Mouse (Mus musculus) lung, embryonic 14.5 days (tissue): ENCODE measurements around the gene Utp3. TPM values are rescaled to one million over a fixed set of nuclear protein-coding genes. Genes with fewer than 3 reads are reported as not detected.

Source experiments
- ATAC-seq: fragments of 200-750 bp; cut with Nextera tagmentation; 2 replicates; pipeline ENCODE4 v1.8.0; 2017; ENCODE audit warnings: mild to moderate bottlenecking, moderate TSS enrichment, moderate library complexity; ENCODE audit not compliant: insufficient read depth
- DNase-seq: peaks from one replicate; pipeline ENCODE4 v3.0.0-alpha.2; 2015
- H3K27ac ChIP-seq: fragments of 300-500 bp; sonication (generic); 2 replicates; pipeline ENCODE4 v1.5.1; 2014; ENCODE audit warnings: low read depth, mild to moderate bottlenecking, moderate library complexity
- H3K27me3 ChIP-seq: fragments of 300-500 bp; sonication (generic); 2 replicates; pipeline ENCODE4 v1.6.1; 2014; ENCODE audit warnings: low read length, control low read depth; ENCODE audit not compliant: insufficient read depth
- H3K36me3 ChIP-seq: fragments of 300-500 bp; sonication (generic); 2 replicates; pipeline ENCODE4 v1.6.1; 2014; ENCODE audit warnings: control low read depth; ENCODE audit not compliant: insufficient read depth
- H3K4me1 ChIP-seq: fragments of 300-500 bp; sonication (generic); 2 replicates; pipeline ENCODE4 v1.6.1; 2014; ENCODE audit warnings: antibody characterized with exemption, control low read depth; ENCODE audit not compliant: insufficient read depth
- H3K4me2 ChIP-seq: fragments of 300-500 bp; sonication (generic); 2 replicates; pipeline ENCODE4 v1.6.1; 2014; ENCODE audit warnings: mild to moderate bottlenecking
- H3K4me3 ChIP-seq: fragments of 300-500 bp; sonication (generic); 2 replicates; pipeline ENCODE4 v1.5.1; 2014; ENCODE audit warnings: low read depth, low read length
- H3K9ac ChIP-seq: fragments of 300-500 bp; sonication (generic); 2 replicates; pipeline ENCODE4 v1.6.1; 2014
- H3K9me3 ChIP-seq: fragments of 300-500 bp; sonication (generic); 2 replicates; pipeline ENCODE4 v1.6.1; 2016; ENCODE audit warnings: low read depth, low read length, control low read depth
- CTCF ChIP-seq: IDR thresholded peaks from 2 replicates; pipeline ENCODE4 v1.5.1; 2016; ENCODE audit warnings: antibody characterized with exemption, low read depth
- WGBS: fragments of 180-500 bp; shearing (Covaris S2); extraction: QIAGEN DNeasy Blood & Tissue Kit; methylation state at CpG from one replicate; pipeline ENCODE4 v1.1.7; 2014; 5-methylcytosine and 5-hydroxymethylcytosine counted together
- polyA plus RNA-seq: library from polyadenylated mRNA; unstranded; fragments of >200 nt; fragmentation: Nextera tagmentation; extraction: Ambion mirVana; gene quantifications from 2 replicates; pipeline ENCODE4 v1.2.1, GENCODE M21; 2014

The Utp3 gene
- polyA plus RNA-seq, 1 experiment from 2014 or later: 66.8 TPM

- H3K4me3 ChIP-seq: no peak overlapping the region
- H3K36me3 ChIP-seq: peaks cover 5% of the 10 kb centered on the region; the same call in 1 of the 2 replicates
- no peak overlapping the region for H3K4me2 ChIP-seq
- H3K4me1 ChIP-seq: peaks cover 4% of the 10 kb centered on the region; the same call in 1 of the 2 replicates
- H3K27me3 ChIP-seq: no peaks in the 10 kb centered on the region
- H3K27ac ChIP-seq: no peak overlapping the region
- no peak overlapping the region for H3K9ac ChIP-seq
- DNase-seq (peak; percentile 17), ATAC-seq (peak; percentile 68)
- H3K9me3 ChIP-seq: no peaks in the 10 kb centered on the region
- 51% methylated on average over 3 of the region's 3 CpGs for WGBS
- no peak for TF ChIP-seq CTCF
These were observed 21.5 kb downstream of the Utp3 start for GRCm38 (mm10) chr5:88575506-88576338.

DNA sequence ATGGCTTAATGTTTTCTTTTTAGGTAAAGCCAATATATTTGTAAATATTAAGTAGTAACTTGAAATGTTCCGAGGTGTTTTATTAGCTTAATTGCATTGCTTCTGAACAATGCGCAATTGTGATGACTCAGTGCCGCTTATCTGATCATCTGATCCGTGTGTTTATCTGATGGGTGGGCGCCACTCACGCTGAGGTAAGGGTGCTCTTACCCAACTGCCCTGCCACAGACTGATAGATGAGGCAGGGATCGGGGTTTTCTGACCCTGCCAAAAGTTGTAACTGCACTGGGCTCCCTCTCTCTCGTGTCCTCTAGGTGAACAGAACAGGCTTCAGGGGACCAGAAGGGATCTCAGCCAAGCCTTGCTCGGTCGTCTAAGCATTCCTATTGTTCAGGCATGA, 26.4 kb downstream of the Utp3 start:
- WGBS: 61% methylated on average over 10 of the region's 10 CpGs
- H3K9ac ChIP-seq: no peak overlapping the region
- H3K27me3 ChIP-seq: no peaks in the 10 kb centered on the region
- H3K27ac ChIP-seq: no peak overlapping the region
- no peak for TF ChIP-seq CTCF
- H3K4me2 ChIP-seq: no peak overlapping the region
- peaks cover 3% of the 10 kb centered on the region; the same call in 1 of the 2 replicates for H3K36me3 ChIP-seq
- H3K4me1 ChIP-seq: peaks cover 8% of the 10 kb centered on the region
- DNase-seq: no peak
- no peak overlapping the region for H3K4me3 ChIP-seq
- no peaks in the 10 kb centered on the region for H3K9me3 ChIP-seq
- ATAC-seq: no peak

GRCm38 (mm10) chr5:88581343-88581742, 27.1 kb downstream of the Utp3 start:
- Histone ChIP-seq H3K4me1 (peaks cover 8% of the 10 kb centered on the region; the same call in 1 of the 2 replicates), H3K9me3 (no peaks in the 10 kb centered on the region), H3K27ac (no peak overlapping the region), H3K36me3 (peaks cover 3% of the 10 kb centered on the region; the same call in 1 of the 2 replicates), H3K27me3 (no peaks in the 10 kb centered on the region), H3K4me3 (no peak overlapping the region), H3K4me2 (no peak overlapping the region), H3K9ac (no peak overlapping the region)
- WGBS: 95% methylated on average over 6 of the region's 6 CpGs
- DNase-seq: no peak
- TF ChIP-seq CTCF: no peak
- no peak for ATAC-seq

GRCm38 (mm10) chr5:88583271-88584031, 29.2 kb downstream of the Utp3 start:
- Histone ChIP-seq H3K9me3 (no peaks in the 10 kb centered on the region), H3K27ac (no peak overlapping the region), H3K27me3 (no peaks in the 10 kb centered on the region), H3K4me1 (peaks cover 16% of the 10 kb centered on the region), H3K9ac (no peak overlapping the region), H3K36me3 (no peaks in the 10 kb centered on the region), H3K4me2 (no peak overlapping the region), H3K4me3 (no peak overlapping the region)
- ATAC-seq (no peak), DNase-seq (peak; percentile 6)
- no peak for TF ChIP-seq CTCF
- WGBS: 67% methylated on average over 9 of the region's 9 CpGs

DNA sequence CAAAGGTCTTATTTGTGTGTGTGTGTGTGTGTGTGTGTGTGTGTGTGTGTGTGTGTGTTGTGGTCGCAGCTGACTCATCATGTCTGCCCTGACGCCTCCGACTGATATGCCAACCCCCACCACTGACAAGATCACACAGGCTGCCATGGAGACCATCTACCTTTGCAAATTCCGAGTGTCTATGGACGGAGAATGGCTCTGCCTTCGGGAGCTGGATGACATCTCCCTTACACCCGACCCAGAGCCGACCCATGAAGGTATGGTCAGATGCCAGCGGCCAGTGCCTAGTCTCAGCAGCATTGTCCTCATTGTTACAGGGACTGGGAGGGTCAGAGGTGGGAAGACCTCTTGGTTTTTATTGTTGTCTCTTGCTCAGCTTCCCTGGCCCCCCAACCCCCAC, 29.8 kb downstream of the Utp3 start:
- DNase-seq (no peak), ATAC-seq (no peak)
- Histone ChIP-seq H3K4me2 (peak overlapping the region; percentile 12; the same call in 1 of the 2 replicates), H3K4me3 (no peak overlapping the region), H3K27ac (no peak overlapping the region), H3K36me3 (no peaks in the 10 kb centered on the region), H3K27me3 (no peaks in the 10 kb centered on the region), H3K9me3 (no peaks in the 10 kb centered on the region), H3K4me1 (peaks cover 16% of the 10 kb centered on the region), H3K9ac (no peak overlapping the region)
- TF ChIP-seq CTCF: no peak
- WGBS: 46% methylated on average over 9 of the region's 9 CpGs

DNA sequence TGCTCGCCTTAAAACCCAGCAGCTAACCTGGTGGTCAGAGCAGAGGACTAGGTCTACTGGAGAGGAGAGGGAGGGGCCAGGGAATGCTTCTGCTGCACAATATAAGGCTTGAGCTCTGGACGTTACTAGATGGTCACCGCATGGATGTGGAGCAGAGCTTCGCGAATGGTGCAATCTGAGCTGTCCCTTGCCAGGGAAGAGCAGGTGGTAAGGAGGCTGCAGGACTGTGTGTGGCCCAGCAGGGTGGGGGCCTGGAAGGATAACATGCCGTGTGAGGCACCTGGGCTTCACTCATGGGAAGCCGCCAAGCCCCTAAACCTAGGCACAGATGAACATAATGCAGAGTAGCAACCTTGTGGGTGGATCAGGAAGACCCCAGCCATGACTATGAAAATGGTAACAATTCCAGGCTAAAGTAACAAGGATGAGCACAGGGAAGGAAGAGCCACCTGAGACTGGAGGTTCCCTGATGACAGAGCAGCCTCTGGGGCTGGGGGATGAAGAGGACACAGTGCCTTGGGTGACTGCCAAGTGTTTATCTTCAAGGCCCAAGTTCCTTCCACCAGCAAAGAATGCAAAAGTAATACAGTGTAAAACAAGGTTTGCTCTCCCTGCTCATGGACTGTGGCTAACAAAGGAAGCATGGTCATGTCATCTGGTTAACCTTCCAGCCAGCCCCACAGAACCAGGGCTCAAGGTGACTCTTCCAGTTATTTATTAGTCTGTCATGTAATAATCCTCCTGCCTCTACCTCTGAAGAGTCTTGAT, 32.3 kb downstream of the Utp3 start:
- 72% methylated on average over 7 of the region's 7 CpGs for WGBS
- Histone ChIP-seq H3K4me2 (no peak overlapping the region), H3K27me3 (no peaks in the 10 kb centered on the region), H3K9me3 (no peaks in the 10 kb centered on the region), H3K27ac (no peak overlapping the region; the same call in 1 of the 2 replicates), H3K4me1 (peaks cover 16% of the 10 kb centered on the region), H3K36me3 (no peaks in the 10 kb centered on the region), H3K4me3 (no peak overlapping the region), H3K9ac (no peak overlapping the region)
- no peak for TF ChIP-seq CTCF
- DNase-seq: peak; percentile 61
- ATAC-seq: peak; percentile 39; the same call in 1 of the 2 replicates
